Mouse (Mus musculus) layer of hippocampus, adult 18-20 months (tissue): ENCODE results near the gene Xrra1. TPM values are rescaled to one million over a fixed set of nuclear protein-coding genes. Genes with fewer than 3 reads are reported as not detected.
A peak's percentile ranks its signal among the peaks of the same experiment; 100 is the strongest.

Source experiments
- DNase-seq, 2 experiments: peaks; one replicate each; pipeline ENCODE4 v3.0.0; 2022; ENCODE audit warnings: low spot score in 2 of 2
- total RNA-seq, 2 experiments: library from RNA; stranded (reverse); gene quantifications; 2 replicates each; pipeline ENCODE4 v1.2.3; 2021

The Xrra1 gene
- total RNA-seq, 2 experiments from 2014 or later: 1.2 TPM

GRCm38 (mm10) chr7:99850534-99850933 is 8.4 kb upstream of the Xrra1 start:
- no peak for DNase-seq

DNA sequence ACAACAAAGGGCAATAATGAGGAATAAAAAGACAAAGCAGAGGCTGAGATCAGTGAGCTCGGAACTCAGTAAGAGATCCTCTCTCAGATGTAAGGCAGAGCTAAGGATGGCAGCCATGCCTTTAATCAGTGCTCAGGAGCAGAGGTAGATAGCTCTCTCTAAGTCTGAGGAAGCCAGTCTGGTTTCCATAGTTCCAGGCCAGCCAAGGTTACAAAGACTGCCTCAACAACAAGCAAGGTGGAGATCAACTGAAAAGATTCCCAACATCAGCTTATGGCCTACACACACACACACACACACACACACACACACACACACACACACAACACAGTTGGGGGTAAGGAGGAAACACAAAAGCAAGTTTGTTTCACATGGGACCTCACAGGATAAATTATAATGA is 7.8 kb upstream of the Xrra1 start:
- no peak for DNase-seq

GRCm38 (mm10) chr7:99851618-99852017 is 7.3 kb upstream of the Xrra1 start:
- no peak for DNase-seq

DNA sequence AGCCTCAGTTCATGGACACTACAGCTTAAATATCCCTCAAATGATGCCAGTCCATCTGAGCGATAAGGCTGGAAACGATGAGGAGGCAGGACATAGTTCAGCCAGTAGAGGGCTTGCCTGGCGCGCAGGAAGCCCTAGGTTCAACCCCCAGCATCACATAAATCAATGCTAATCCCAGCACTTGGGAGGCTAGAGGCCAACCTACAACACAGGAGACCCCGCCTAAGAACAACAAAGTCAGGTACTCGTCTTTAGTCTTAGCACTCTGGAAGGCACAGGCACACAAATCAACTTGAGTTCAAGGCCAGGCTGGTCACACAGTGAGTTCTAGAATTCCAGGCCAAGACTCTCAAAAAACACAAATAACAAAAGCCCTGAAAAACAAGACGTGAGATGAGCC is 5.6 kb upstream of the Xrra1 start:
- no peak for DNase-seq

DNA sequence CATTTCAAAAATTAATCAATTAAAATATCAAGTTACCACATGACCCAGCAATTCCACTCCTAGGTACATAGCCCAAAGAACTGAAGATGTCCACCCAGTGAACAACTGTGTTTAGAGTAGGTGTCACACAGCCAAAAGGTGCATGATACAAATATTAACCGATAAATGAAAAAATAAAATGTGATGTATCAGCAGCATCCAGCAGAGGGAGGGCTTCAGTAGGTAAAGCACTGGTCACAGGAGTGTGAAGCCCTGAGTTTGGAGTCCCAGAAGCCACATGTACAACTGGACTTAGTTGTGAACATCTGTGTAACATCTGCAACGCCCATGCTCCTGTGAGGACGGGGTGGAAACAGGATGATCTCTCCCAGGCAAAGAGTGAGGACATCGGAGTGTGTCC is 4.6 kb upstream of the Xrra1 start:
- no peak for DNase-seq

DNA sequence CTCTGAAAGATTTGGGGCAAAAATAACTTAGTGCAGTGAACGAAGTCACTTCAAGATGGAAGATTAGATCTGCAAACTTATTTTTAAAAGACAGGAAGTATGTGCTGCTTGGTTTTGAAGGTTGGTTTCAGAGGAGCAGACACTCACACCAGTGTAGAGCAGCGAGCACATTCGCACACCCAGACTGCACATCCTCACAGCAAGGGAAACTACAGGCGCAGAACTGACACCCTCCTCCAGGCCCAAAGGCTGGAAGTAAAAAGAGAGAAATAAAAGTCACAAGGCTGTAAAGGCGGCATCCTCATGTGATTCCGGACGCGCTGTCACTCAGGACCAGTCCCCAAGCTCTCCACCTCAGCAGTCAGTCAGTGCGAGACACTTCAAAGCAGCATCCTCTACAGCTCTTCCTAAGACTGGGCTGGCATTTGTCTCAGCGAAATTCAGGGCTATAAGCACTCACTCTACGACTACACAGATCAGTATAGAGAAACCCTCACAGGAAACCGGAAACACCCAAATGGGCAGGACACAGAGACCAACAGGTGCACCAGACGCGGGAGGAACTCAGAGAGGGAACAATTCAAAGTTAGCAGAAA is 2.6 kb upstream of the Xrra1 start:
- DNase-seq: no peak

DNA sequence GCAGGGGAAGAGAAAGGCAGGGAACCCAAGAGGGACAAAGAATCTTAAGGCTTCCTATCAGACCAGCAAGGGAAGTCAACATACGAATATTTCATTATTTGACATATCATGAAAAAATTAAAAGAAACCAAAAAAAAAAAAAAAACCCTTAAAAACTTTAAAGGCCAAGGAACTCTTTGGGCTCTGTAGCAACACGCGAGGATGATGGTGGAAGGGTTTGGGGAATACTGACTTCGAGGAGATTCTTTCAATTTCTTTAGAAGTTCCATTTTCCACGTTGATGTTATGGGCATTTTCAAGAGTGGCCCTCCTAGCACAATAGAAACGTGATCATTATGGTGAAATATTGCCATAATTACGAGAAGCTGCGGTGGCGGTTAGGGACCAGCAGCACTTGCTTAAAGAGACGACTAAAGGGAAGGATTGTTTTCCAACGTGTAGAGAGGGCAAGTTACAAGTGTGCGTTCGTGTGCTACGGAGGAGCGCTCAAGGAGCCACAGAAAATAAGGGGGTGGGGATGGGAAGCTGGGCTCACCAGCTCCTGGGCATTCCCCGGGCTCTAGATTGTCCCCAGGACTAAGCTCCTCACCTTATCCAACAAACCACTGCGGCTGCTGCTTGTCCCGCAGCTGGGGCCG is 622 bp upstream of the Xrra1 start:
- no peak for DNase-seq

GRCm38 (mm10) chr7:99863362-99863761 is 4.4 kb downstream of the Xrra1 start, which contains the start of gene Spcs2:
TSS of gene Spcs2 (minus strand) at chr7:99863462.
- no peak for DNase-seq

GRCm38 (mm10) chr7:99864241-99865028 is 5.5 kb downstream of the Xrra1 start:
- peak in 1 of 2 experiments; percentile 27 for DNase-seq

DNA sequence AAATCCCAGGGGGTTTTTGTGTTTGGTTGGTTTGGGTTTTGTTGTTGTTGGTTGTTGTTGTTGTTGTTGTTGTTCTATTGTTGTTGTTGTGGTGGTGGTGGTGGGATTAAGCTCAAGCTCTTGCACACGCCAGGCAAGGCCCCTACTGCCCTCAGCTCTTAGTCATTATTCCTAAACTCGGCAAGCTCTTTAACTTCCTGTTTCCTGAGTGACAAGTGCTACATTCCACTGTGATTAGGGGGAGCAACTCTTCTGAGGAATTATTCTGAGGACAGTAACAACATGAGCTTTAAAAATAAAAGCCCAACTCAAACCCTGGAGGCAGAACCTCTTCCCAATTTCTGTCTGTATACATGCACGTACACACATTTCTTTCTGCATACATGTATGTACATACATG is 6.3 kb downstream of the Xrra1 start:
- no peak for DNase-seq

DNA sequence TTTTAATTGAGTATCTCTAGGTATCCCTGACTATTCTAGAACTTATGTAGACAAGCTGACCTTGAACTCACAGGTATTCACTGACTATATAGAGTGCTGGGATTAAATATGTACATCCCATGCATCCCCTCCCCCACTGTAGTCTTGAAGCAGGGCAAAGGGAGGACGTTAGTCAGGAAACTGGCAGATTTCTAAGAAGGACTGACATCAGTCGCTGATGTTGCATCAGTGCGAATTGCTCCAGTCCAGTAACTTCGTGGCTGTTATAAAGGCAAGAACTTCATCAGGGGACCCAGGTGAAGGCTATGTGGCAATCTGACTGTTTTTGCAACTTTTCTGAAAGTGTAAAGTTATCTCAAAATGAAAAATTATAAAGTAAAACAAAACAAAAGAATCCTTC is 10.4 kb downstream of the Xrra1 start:
- DNase-seq: no peak

DNA sequence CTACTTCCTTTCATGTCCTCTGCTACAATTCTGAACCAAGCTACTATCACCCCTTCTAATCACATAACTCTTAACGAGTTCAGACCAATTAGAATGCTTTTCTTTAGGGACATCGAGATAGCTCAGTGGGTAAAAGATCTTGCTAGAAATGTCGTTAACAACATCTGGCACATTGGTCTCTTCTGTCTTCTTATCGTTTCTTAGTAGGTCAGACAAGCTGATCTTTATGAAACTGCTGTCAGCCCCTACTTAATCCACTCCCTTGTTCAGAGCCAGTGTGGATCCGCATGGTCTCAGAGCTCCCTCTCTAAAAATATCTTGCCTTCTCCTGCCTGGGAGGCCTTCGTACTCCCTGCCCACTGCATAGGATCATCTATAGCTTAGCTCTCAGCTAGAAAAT is 15.0 kb downstream of the Xrra1 start:
- no peak for DNase-seq

GRCm38 (mm10) chr7:99875891-99876290 is 17.0 kb downstream of the Xrra1 start:
- no peak for DNase-seq

GRCm38 (mm10) chr7:99876345-99876744 is 17.4 kb downstream of the Xrra1 start:
- DNase-seq: peak; percentile 82 to 96

DNA sequence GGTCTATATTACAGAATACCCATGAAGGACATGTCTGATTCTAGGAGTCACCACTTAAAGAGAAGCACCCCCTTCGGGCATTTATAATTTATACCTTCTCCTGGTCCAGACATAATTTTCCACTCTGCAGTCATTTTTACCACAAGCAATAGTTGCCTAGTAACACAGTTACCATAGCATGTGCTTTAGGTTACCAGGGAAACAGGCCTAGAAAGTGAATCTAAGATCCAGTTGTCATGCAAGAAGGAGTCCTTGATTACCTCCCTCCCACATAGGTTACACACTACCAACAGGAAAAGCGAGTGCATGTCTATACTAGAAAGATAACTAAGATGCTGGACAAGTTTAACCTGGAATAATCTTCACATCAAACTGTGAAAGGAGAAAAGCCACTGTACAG is 19.3 kb downstream of the Xrra1 start:
- DNase-seq: peak in 1 of 2 experiments; percentile 70

DNA sequence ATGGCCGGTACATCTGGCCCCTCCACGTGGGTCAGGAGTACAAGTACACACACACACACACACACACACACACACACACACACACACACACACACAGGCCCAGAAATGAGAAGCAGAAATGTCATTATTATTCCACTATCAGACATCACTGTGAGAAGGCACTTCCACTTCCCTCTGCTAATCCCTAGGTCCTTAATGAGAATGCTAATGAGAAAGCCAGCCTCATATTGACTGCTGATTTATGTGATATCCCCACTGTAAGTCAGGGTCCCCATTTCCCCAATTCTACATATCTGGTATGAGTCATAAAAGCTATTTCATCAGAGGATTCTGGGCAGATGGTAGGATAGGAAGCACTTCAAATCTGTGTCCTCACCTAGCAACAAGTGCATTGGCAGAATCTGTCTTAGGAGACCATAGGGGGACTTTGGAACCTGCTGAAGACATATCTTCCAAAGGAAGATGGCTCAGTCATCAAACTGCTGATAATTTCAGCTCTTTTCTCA is 28.4 kb downstream of the Xrra1 start:
- DNase-seq: peak in 1 of 2 experiments; percentile 37

- no peak for DNase-seq
Measured at GRCm38 (mm10) chr7:99887743-99888142, 28.8 kb downstream of the Xrra1 start.

GRCm38 (mm10) chr7:99889175-99889880 is 30.4 kb downstream of the Xrra1 start:
- no peak for DNase-seq

GRCm38 (mm10) chr7:99890168-99890755 is 31.3 kb downstream of the Xrra1 start:
- DNase-seq: no peak

GRCm38 (mm10) chr7:99891471-99891870 is 32.6 kb downstream of the Xrra1 start:
- DNase-seq: peak in 1 of 2 experiments; percentile 41

DNA sequence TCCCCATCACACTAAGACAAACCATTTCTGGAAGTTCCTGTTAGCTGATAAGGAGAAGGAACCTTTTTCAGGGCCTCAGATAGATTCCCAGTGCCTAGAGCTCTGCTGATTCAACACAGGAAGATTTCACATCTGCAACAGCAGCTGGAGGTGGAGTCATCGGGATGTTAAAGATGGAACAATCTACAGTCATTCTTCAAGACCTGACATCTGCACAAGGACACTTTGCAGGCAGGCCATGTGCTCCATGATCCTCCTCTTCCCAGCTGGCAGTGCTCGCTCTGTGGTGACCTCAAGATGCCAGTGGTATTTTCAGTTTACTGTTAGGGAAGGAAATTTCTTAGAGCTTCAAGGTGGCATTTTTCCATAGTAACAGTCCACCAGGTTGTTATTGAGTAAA is 33.4 kb downstream of the Xrra1 start:
- no peak for DNase-seq
